Mouse (Mus musculus) heart, postnatal 0 days (tissue): ENCODE data around the gene Btn2a2. TPM values are rescaled to one million over a fixed set of nuclear protein-coding genes. Genes with fewer than 3 reads are reported as not detected.

ENCODE experiments used
- ATAC-seq: fragments of 200-750 bp; cut with Nextera tagmentation; 2 replicates; pipeline ENCODE4 v1.8.0; 2017; ENCODE audit warnings: low read depth, moderate number of reproducible peaks, moderate library complexity; ENCODE audit not compliant: insufficient read depth
- DNase-seq: peaks from one replicate; pipeline ENCODE4 v3.0.0-alpha.2; 2016; ENCODE audit warnings: low spot score
- H3K27ac ChIP-seq: fragments of 300-500 bp; sonication (generic); 2 replicates; pipeline ENCODE4 v1.5.1; 2014; ENCODE audit warnings: low read depth, mild to moderate bottlenecking
- H3K27me3 ChIP-seq: fragments of 300-500 bp; sonication (generic); 2 replicates; pipeline ENCODE4 v1.6.1; 2014; ENCODE audit warnings: low read length, mixed read lengths; ENCODE audit not compliant: control insufficient read depth, insufficient read depth
- H3K36me3 ChIP-seq: fragments of 300-500 bp; sonication (generic); replicated peaks from 2 replicates; pipeline ENCODE4 v1.6.1; 2014; ENCODE audit warnings: low read length, mixed read lengths; ENCODE audit not compliant: control insufficient read depth, insufficient read depth
- H3K4me1 ChIP-seq: fragments of 300-500 bp; sonication (generic); 2 replicates; pipeline ENCODE4 v1.6.1; 2014; ENCODE audit warnings: antibody characterized with exemption; ENCODE audit not compliant: control insufficient read depth, insufficient read depth
- H3K4me2 ChIP-seq: fragments of 300-500 bp; sonication (generic); 2 replicates; pipeline ENCODE4 v1.6.1; 2014; ENCODE audit warnings: low read depth, mild to moderate bottlenecking, low read length, moderate library complexity
- H3K4me3 ChIP-seq: fragments of 300-500 bp; sonication (generic); 2 replicates; pipeline ENCODE4 v1.5.1; 2014; ENCODE audit warnings: low read depth, low read length
- H3K9ac ChIP-seq: fragments of 300-500 bp; sonication (generic); replicated peaks from 2 replicates; pipeline ENCODE4 v1.6.1; 2014; ENCODE audit warnings: low read depth, low read length, mixed read lengths
- H3K9me3 ChIP-seq: fragments of 300-500 bp; sonication (generic); replicated peaks from 2 replicates; pipeline ENCODE4 v1.6.1; 2016; ENCODE audit warnings: low read length; ENCODE audit not compliant: control insufficient read depth
- CTCF ChIP-seq: IDR thresholded peaks from 2 replicates; pipeline ENCODE4 v1.5.1; 2016; ENCODE audit warnings: antibody characterized with exemption, control low read depth, low read depth
- EP300 ChIP-seq: IDR thresholded peaks from 2 replicates; pipeline ENCODE4 v1.6.1; 2016; ENCODE audit warnings: antibody characterized with exemption, low read depth
- WGBS: fragments of 180-500 bp; shearing (Covaris S2); extraction: QIAGEN DNeasy Blood & Tissue Kit; methylation state at CpG from one replicate; pipeline ENCODE4 v1.1.7; 2014; 5-methylcytosine and 5-hydroxymethylcytosine counted together
- polyA plus RNA-seq: library from polyadenylated mRNA; unstranded; fragments of >200 nt; fragmentation: Nextera tagmentation; extraction: Ambion mirVana; gene quantifications from 2 replicates; pipeline ENCODE4 v1.2.1, GENCODE M21; 2015
- total RNA-seq: library from RNA; depleted of rRNA; stranded (reverse); fragments of >200 nt; gene quantifications from 2 replicates; pipeline ENCODE4 v1.2.3, GENCODE M21; 2014; ENCODE audit warnings: low replicate concordance

Gene Btn2a2
- total and polyA plus RNA-seq, 2 experiments from 2014 or later = 0.15 TPM; not detected in 1

DNA sequence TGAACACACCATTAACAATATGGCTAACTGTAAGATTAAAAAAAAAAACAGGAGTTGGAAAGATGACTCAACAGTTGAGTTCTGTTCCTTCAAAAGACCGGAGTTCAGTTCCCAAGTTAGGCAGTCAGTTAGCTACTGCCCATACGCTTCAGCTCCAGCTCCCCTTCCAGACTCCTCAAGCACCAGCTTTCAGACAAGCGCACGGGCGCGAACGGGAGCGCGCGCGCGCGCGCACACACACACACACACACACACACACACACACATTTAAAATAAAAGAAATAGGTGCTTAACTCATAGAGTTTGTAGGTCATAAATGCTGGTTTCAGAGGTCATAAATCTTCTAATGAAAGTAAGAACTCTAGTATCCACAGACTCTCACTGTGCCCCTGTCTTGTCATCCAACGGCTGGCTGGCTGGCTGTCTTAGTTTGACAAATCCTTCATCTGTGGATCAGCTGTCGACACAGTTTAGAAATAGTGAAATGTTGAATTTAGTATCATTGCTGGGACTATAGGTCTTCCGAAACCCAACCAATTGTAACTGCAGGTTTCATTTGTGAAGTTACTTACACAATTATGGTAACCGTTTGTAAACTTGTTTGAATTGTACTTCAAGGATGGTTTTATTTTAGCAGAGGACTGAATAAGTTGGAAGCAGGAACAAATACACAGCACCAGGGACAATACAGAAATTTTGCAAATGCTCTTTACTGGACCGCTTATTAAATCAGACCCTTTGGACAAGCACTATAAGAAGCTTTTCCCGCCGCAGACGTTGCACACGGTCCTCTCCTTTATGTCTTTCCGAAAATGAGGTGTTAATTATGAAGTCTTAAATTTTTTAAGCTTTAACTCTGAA is 39.2 kb downstream of the Btn2a2 start:
- H3K36me3 ChIP-seq = no peaks in the 10 kb centered on the region
- WGBS = under 1% methylated on average over 24 of the region's 24 CpGs

DNA sequence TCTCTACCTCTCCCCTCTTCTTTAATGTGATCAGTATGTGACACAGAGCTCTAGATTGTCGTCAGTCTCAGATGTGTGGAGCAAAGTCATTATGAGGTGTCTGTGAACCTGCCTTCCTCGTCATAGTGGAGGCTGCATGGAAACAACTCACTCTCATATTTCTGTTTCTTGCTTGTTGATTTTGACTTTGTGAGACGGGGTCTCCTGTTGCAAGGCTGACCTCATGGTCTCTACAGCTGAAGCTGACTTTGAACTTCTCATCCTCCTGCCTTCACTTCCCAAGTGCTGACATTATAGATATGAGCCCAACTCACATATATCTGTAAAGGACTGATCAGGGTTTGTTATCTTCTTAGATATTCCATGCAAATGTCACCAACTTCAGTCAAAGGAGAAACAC is 39.9 kb downstream of the Btn2a2 start:
- Histone ChIP-seq H3K27ac (no peak overlapping the region; the same call in 1 of the 2 replicates), H3K9me3 (no peaks in the 10 kb centered on the region), H3K4me1 (no peaks in the 10 kb centered on the region), H3K4me2 (peak overlapping the region; percentile 86), H3K9ac (no peak overlapping the region), H3K27me3 (no peaks in the 10 kb centered on the region), H3K4me3 (peak overlapping the region; percentile 59; the same call in 1 of the 2 replicates), H3K36me3 (no peaks in the 10 kb centered on the region)
- DNase-seq = no peak
- ATAC-seq = no peak
- TF ChIP-seq EP300 (no peak), CTCF (no peak)
- 64% methylated on average over 3 of the region's 3 CpGs for WGBS

More for the DNA sequence above, 39.2 kb downstream of the Btn2a2 start:
- no peaks in the 10 kb centered on the region for H3K4me1 ChIP-seq
- peak; percentile 73 for DNase-seq
- peak overlapping the region; percentile 59 for H3K4me3 ChIP-seq
- TF ChIP-seq EP300 (no peak), CTCF (no peak)
- H3K9ac ChIP-seq = peak overlapping the region; percentile 54
- no peaks in the 10 kb centered on the region for H3K27me3 ChIP-seq
- peak overlapping the region; percentile 43 for H3K27ac ChIP-seq
- H3K9me3 ChIP-seq = no peaks in the 10 kb centered on the region
- H3K4me2 ChIP-seq = peak overlapping the region; percentile 86
- ATAC-seq = no peak

DNA sequence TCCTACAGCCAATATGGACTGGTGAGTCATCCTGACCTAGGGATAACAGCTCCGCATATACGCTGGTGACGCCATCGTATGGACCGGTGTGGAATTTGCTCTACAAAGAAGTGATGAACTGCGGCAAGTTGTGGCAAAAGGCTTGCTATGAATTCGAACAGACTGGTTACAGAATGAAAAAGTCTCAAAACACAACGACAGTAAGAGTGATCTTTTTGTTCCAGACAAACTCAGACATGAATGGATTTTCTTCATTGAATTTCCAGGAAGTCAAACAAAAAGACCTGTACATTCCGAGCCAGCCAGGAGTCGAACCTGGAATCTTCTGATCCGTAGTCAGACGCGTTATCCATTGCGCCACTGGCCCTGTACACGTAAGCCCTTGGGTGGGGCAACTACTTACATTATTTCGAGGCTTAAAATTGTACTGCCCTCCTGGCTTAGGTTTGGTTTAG is 42.1 kb downstream of the Btn2a2 start:
- no peaks in the 10 kb centered on the region for H3K4me1 ChIP-seq
- H3K9ac ChIP-seq = 0 out of 2 replicates have a peak overlapping the region, but pooled peaks have one; percentile 31
- no peaks in the 10 kb centered on the region for H3K27me3 ChIP-seq
- peak overlapping the region; percentile 97 for H3K27ac ChIP-seq
- ATAC-seq (peak; percentile 61; the same call in 1 of the 2 replicates), DNase-seq (peak; percentile 59)
- H3K4me3 ChIP-seq = peak overlapping the region; percentile 72
- H3K4me2 ChIP-seq = peak overlapping the region; percentile 80
- under 1% methylated on average over 16 of the region's 16 CpGs for WGBS
- no peaks in the 10 kb centered on the region for H3K9me3 ChIP-seq
- H3K36me3 ChIP-seq = no peaks in the 10 kb centered on the region
- TF ChIP-seq CTCF (no peak), EP300 (no peak)

DNA sequence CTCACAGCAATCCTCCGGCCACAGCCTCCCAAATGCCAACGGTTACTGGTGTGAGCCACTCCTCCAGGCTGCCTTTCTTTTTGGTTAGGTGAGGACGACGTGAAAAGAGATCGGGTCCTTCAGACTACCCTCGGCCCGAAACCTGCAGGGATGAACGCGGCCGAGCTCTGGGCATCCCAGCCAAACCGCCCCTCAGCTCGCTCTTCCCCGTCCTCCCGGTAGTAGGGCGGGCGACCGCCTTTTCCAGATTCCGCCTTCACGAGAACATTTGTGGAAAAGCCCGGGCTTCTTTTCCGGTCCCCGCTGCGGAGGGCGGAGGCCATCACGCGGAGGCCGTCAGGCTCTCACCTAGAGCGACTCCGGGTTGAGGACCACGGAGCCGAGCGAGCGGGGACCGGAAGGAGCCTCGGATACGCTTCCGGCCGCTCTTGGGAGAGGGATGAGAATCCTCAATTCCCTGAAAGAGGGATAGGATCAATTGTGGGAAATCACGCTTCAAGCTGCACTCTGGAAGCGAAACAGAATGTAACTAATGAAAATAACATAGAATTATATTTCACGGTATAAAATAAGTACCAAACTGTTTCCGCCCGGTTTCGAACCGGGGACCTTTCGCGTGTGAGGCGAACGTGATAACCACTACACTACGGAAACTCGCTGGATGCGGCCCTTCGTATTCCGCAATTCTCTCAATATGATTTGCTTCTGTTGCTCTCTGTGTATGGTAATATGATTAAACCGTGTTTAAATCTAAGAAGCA is 42.9 kb downstream of the Btn2a2 start:
- H3K27ac ChIP-seq = peak overlapping the region; percentile 97
- no peaks in the 10 kb centered on the region for H3K27me3 ChIP-seq
- H3K4me3 ChIP-seq = peak overlapping the region; percentile 72
- DNase-seq (peak; percentile 83), ATAC-seq (peak; percentile 92)
- TF ChIP-seq CTCF = no peak
- TF ChIP-seq EP300 = 0 out of 2 replicates have a peak, but pooled peaks have one; percentile 29
- H3K4me1 ChIP-seq = no peaks in the 10 kb centered on the region
- H3K9me3 ChIP-seq = no peaks in the 10 kb centered on the region
- peak overlapping the region; percentile 79 for H3K9ac ChIP-seq
- peak overlapping the region; percentile 80 for H3K4me2 ChIP-seq
- no peaks in the 10 kb centered on the region for H3K36me3 ChIP-seq
- WGBS = under 1% methylated on average over 55 of the region's 55 CpGs

DNA sequence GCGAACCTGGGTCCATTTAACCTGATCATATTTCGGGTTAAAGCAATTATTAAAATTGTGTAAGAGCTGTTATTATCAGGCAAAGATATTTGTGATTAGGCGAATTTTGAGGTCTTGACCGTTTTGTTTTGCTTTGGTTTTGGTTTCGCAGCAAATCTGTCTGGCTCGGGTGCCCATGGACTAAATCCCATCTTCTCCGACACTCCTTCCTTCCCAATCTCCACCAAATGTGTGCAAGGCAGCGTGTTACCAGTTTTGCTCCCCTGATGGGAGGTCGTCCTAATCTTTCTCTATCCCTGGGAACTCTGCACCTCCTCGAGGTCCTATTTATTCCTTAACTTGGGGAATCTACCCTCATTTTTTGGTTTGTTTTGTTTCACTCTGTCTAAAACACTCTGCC is 43.5 kb downstream of the Btn2a2 start:
- Histone ChIP-seq H3K4me3 (peak overlapping the region; percentile 72), H3K9me3 (no peaks in the 10 kb centered on the region), H3K36me3 (no peaks in the 10 kb centered on the region), H3K9ac (peak overlapping the region; percentile 79), H3K27ac (peak overlapping the region; percentile 97), H3K4me2 (peak overlapping the region; percentile 80), H3K27me3 (no peaks in the 10 kb centered on the region), H3K4me1 (no peaks in the 10 kb centered on the region)
- no peak for TF ChIP-seq CTCF
- no peak for TF ChIP-seq EP300
- WGBS = 7% methylated on average over 10 of the region's 10 CpGs
- ATAC-seq (no peak), DNase-seq (peak; percentile 61)
